ENCODE assay signal across 10 mouse cellular contexts in genomic region chr9:72686506-72686905, GRCm38 (mm10). TPM values are rescaled to one million over a fixed set of nuclear protein-coding genes. Genes with fewer than 3 reads are reported as not detected.
DNase-seq lines count a peak whose midpoint lies in the region; ATAC-seq lines count a peak whose summit lies in the region.
"Had no signal": no experiment of that assay in that cellular context is flagged by ENCODE, and none has a peak within 500 bp of the region (broad histone marks: within the 10 kb centered on the region; RNA-seq: fewer than 3 reads in every experiment).

No protein-coding gene starts in this region.

- H3K27ac ChIP-seq in intestine, embryonic 14.5 days (ENCODE audit: low read depth) = no peak overlapping the region
- H3K27ac ChIP-seq in intestine, embryonic 15.5 days = no peak overlapping the region
- H3K27ac ChIP-seq in midbrain, embryonic 14.5 days (replicated peaks; ENCODE audit: low read depth, low read length) = no peak overlapping the region
- H3K27ac ChIP-seq in midbrain, embryonic 13.5 days = no peak overlapping the region
- H3K27ac ChIP-seq in heart, embryonic 13.5 days (replicated peaks) = peak overlapping the region; percentile 65
- H3K27ac ChIP-seq: hindbrain, embryonic 14.5 days had no signal

- peaks cover 93% of the 10 kb centered on the region for H3K36me3 ChIP-seq in intestine, embryonic 14.5 days (ENCODE audit: control insufficient read depth, insufficient read depth, low read length)
- peaks cover 40% of the 10 kb centered on the region for H3K36me3 ChIP-seq in intestine, embryonic 15.5 days
- H3K36me3 ChIP-seq in midbrain, embryonic 14.5 days (ENCODE audit: control insufficient read depth, insufficient read depth, low read length) = peaks cover 93% of the 10 kb centered on the region
- peaks cover 88% of the 10 kb centered on the region for H3K36me3 ChIP-seq in midbrain, embryonic 13.5 days
- H3K36me3 ChIP-seq in heart, embryonic 13.5 days = peaks cover 97% of the 10 kb centered on the region

- no peak overlapping the region for H3K4me2 ChIP-seq in intestine, embryonic 14.5 days (ENCODE audit: low read length)
- H3K4me2 ChIP-seq in intestine, embryonic 15.5 days (replicated peaks) = no peak overlapping the region
- no peak overlapping the region for H3K4me2 ChIP-seq in midbrain, embryonic 14.5 days (ENCODE audit: low read length)
- no peak overlapping the region for H3K4me2 ChIP-seq in midbrain, embryonic 13.5 days (replicated peaks)
- no peak overlapping the region for H3K4me2 ChIP-seq in heart, embryonic 13.5 days
- H3K4me2 ChIP-seq: hindbrain, embryonic 14.5 days; limb, embryonic 13.5 days had no signal

- H3K27me3 ChIP-seq in intestine, embryonic 14.5 days (replicated peaks; ENCODE audit: control insufficient read depth, insufficient read depth, low read length) = no peaks in the 10 kb centered on the region
- no peaks in the 10 kb centered on the region for H3K27me3 ChIP-seq in intestine, embryonic 15.5 days (replicated peaks)
- no peaks in the 10 kb centered on the region for H3K27me3 ChIP-seq in midbrain, embryonic 14.5 days (ENCODE audit: control insufficient read depth, insufficient read depth, low read length)
- H3K27me3 ChIP-seq in midbrain, embryonic 13.5 days = no peaks in the 10 kb centered on the region
- no peaks in the 10 kb centered on the region for H3K27me3 ChIP-seq in heart, embryonic 13.5 days (replicated peaks)
- H3K27me3 ChIP-seq: limb, embryonic 13.5 days had no signal

- ATAC-seq in intestine, embryonic 14.5 days (replicated peaks; ENCODE audit: low FRiP score, low TSS enrichment, low read depth) = no peak
- ATAC-seq in intestine, embryonic 15.5 days = no peak
- ATAC-seq in midbrain, embryonic 14.5 days (ENCODE audit: low FRiP score, low TSS enrichment) = no peak
- ATAC-seq in midbrain, embryonic 13.5 days = no peak
- ATAC-seq in heart, embryonic 13.5 days (ENCODE audit: extremely low read depth, insufficient number of reproducible peaks, low FRiP score, low TSS enrichment) = no peak

- H3K9ac ChIP-seq in intestine, embryonic 14.5 days (ENCODE audit: low read length) = no peak overlapping the region
- no peak overlapping the region for H3K9ac ChIP-seq in intestine, embryonic 15.5 days
- H3K9ac ChIP-seq in midbrain, embryonic 14.5 days (replicated peaks; ENCODE audit: low read length) = no peak overlapping the region
- no peak overlapping the region for H3K9ac ChIP-seq in midbrain, embryonic 13.5 days (replicated peaks)
- H3K9ac ChIP-seq in heart, embryonic 13.5 days = no peak overlapping the region
- H3K9ac ChIP-seq: hindbrain, embryonic 14.5 days; limb, embryonic 13.5 days had no signal

- no peaks in the 10 kb centered on the region; the same call in 1 of the 2 replicates for H3K4me1 ChIP-seq in intestine, embryonic 14.5 days (replicated peaks; ENCODE audit: control insufficient read depth, insufficient read depth, low read length)
- H3K4me1 ChIP-seq in intestine, embryonic 15.5 days (replicated peaks) = 0 out of 2 replicates have a peak, but pooled peaks cover 5% of the 10 kb centered on the region
- H3K4me1 ChIP-seq in midbrain, embryonic 14.5 days (ENCODE audit: control insufficient read depth, insufficient read depth, low read length) = no peaks in the 10 kb centered on the region
- H3K4me1 ChIP-seq in midbrain, embryonic 13.5 days (replicated peaks) = no peaks in the 10 kb centered on the region
- H3K4me1 ChIP-seq in heart, embryonic 13.5 days = peaks cover 68% of the 10 kb centered on the region

- WGBS in intestine, embryonic 14.5 days = 80% methylated on average over 4 of the region's 4 CpGs
- 71% methylated on average over 4 of the region's 4 CpGs for WGBS in intestine, embryonic 15.5 days
- WGBS in midbrain, embryonic 14.5 days = 86% methylated on average over 4 of the region's 4 CpGs
- 81% methylated on average over 4 of the region's 4 CpGs for WGBS in midbrain, embryonic 13.5 days
- WGBS in heart, embryonic 13.5 days = 45% methylated on average over 4 of the region's 4 CpGs

- no peaks in the 10 kb centered on the region for H3K9me3 ChIP-seq in intestine, embryonic 14.5 days (ENCODE audit: control insufficient read depth, low read length)
- no peaks in the 10 kb centered on the region for H3K9me3 ChIP-seq in intestine, embryonic 15.5 days
- H3K9me3 ChIP-seq in midbrain, embryonic 14.5 days (ENCODE audit: control insufficient read depth, low read length) = no peaks in the 10 kb centered on the region
- no peaks in the 10 kb centered on the region for H3K9me3 ChIP-seq in midbrain, embryonic 13.5 days
- no peaks in the 10 kb centered on the region for H3K9me3 ChIP-seq in heart, embryonic 13.5 days
- H3K9me3 ChIP-seq: limb, embryonic 13.5 days had no signal

- peak; percentile 51 for DNase-seq in intestine, embryonic 14.5 days (ENCODE audit: low spot score)
- peak; percentile 35 for DNase-seq in midbrain, embryonic 14.5 days
- DNase-seq in testis, postnatal 10 days (ENCODE audit: low spot score) = peak; percentile 66
- no peak for DNase-seq in B cell, adult 2 months
- DNase-seq: thymus, postnatal 14 days had no signal

- no peak overlapping the region for H3K4me3 ChIP-seq in intestine, embryonic 14.5 days (ENCODE audit: low read depth, low read length)
- no peak overlapping the region for H3K4me3 ChIP-seq in intestine, embryonic 15.5 days (replicated peaks)
- no peak overlapping the region for H3K4me3 ChIP-seq in midbrain, embryonic 14.5 days (replicated peaks; ENCODE audit: low read depth, low read length)
- no peak overlapping the region for H3K4me3 ChIP-seq in midbrain, embryonic 13.5 days (replicated peaks)
- no peak overlapping the region for H3K4me3 ChIP-seq in heart, embryonic 13.5 days
- H3K4me3 ChIP-seq: limb, embryonic 13.5 days had no signal

RNA-seq across cellular contexts. Expression of gene Nedd4, which starts 24.4 kb away (rescaled TPM):
- 671 and 756 TPM in 2 replicates for polyA plus RNA-seq in intestine, embryonic 14.5 days (2014; fragmentation: Nextera tagmentation; extraction: Ambion mirVana)
- polyA plus RNA-seq in intestine, embryonic 15.5 days (2015; fragmentation: Nextera tagmentation; extraction: Ambion mirVana) = 462 and 512 TPM in 2 replicates
- polyA plus RNA-seq in midbrain, embryonic 14.5 days (2014; fragmentation: Nextera tagmentation; extraction: Ambion mirVana) = 351 and 564 TPM in 2 replicates
- polyA plus RNA-seq in midbrain, embryonic 13.5 days (2015; fragmentation: Nextera tagmentation; extraction: Ambion mirVana) = 563 and 595 TPM in 2 replicates
- 468 and 480 TPM in 2 replicates for polyA plus RNA-seq in heart, embryonic 13.5 days (2015; fragmentation: Nextera tagmentation; extraction: Ambion mirVana)

Comparison
In these comparisons a context has a peak if more than half of its experiments do, and no peak if none do; other contexts are left out.
1. DNase-seq: peak in intestine, embryonic 14.5 days (single experiment), midbrain, embryonic 14.5 days (single experiment) and testis, postnatal 10 days (single experiment); none in B cell, adult 2 months (0 of 2).